In the genomic region with DNA sequence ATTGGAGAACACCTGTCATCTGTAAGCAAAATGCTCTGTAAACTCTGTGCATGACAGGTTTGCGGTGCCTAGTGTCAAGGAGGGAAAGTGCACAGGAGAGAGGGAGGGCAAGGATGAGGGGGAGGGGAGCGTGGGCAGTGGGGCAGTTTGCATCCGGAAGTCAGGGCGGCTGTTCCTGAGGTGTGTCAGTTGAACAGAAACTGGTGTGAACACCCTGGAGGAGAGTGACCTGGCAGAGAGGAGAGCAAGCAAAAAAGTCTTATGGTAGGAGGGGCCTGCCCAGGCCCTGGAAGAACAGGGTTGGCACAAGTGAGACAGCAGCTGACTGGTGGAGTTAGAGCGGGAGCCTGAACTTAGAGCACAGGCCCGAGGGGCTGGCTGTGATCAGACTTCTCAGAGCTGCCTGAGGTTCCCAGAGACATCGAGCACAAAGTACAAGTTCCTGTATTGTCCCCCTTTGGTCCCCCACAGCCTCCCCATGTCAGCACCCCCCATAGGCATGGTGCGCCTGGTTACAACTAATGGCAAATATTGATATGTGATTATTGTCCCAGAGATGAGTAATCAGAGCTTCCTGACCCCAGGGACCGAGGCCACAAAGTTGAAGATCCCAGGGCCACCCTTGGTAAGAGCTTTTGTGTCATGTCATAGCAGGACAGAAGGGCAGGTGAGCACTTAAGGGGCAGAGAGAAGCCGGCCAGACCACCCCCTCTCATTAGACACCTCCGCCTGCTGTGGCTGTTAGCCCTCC, we compare ENCODE assay signal across 17 mouse cellular contexts. TPM values are rescaled to one million over a fixed set of nuclear protein-coding genes. Genes with fewer than 3 reads are reported as not detected.
A peak's percentile ranks its signal among the peaks of the same experiment; 100 is the strongest.
DNase-seq lines count a peak whose midpoint lies in the region; ATAC-seq and TF ChIP-seq lines count a peak whose summit lies in the region.
"Had no signal": no experiment of that assay in that cellular context is flagged by ENCODE, and none has a peak within 500 bp of the region (broad histone marks: within the 10 kb centered on the region; RNA-seq: fewer than 3 reads in every experiment).

No protein-coding gene starts in this region.

- no peak overlapping the region for H3K9ac ChIP-seq in liver, postnatal 0 days (replicated peaks)
- no peak overlapping the region for H3K9ac ChIP-seq in liver, embryonic 11.5 days (ENCODE audit: low read depth, low read length)
- no peak overlapping the region for H3K9ac ChIP-seq in heart, embryonic 15.5 days
- H3K9ac ChIP-seq in stomach, embryonic 16.5 days (ENCODE audit: low read length) = no peak overlapping the region
- H3K9ac ChIP-seq: hindbrain, embryonic 12.5 days; stomach, embryonic 15.5 days had no signal

- H3K36me3 ChIP-seq in liver, postnatal 0 days (replicated peaks; ENCODE audit: insufficient read depth, low read length) = no peaks in the 10 kb centered on the region
- no peaks in the 10 kb centered on the region for H3K36me3 ChIP-seq in liver, embryonic 11.5 days (ENCODE audit: control insufficient read depth, insufficient read depth, low read length)
- H3K36me3 ChIP-seq in heart, embryonic 15.5 days = no peaks in the 10 kb centered on the region
- H3K36me3 ChIP-seq in stomach, embryonic 16.5 days (ENCODE audit: control insufficient read depth, insufficient read depth, low read length) = no peaks in the 10 kb centered on the region
- H3K36me3 ChIP-seq: hindbrain, embryonic 12.5 days; stomach, embryonic 15.5 days had no signal

- DNase-seq in liver, postnatal 0 days = no peak
- DNase-seq in liver, embryonic 11.5 days (ENCODE audit: low spot score) = no peak
- peak; percentile 75 for DNase-seq in kidney, adult 9 months
- no peak for DNase-seq in frontal cortex, postnatal 14 days (ENCODE audit: low spot score in 2 of 2)
- no peak for DNase-seq in yolk sac, embryonic 10.5 days (ENCODE audit: low spot score)
- DNase-seq in left cerebral cortex, adult 11 months (ENCODE audit: low spot score) = no peak
- DNase-seq: cerebellum, adult 18-20 months; embryo, embryonic 11 days; lung, adult 2 months; right cerebral cortex, postnatal 25 days had no signal

- WGBS in liver, postnatal 0 days (ENCODE audit: insufficient replicate concordance) = 52% methylated on average over 11 of the region's 11 CpGs
- WGBS in liver, embryonic 11.5 days = 71% methylated on average over 11 of the region's 11 CpGs
- WGBS in heart, embryonic 15.5 days = 40% methylated on average over 11 of the region's 11 CpGs
- 54% methylated on average over 11 of the region's 11 CpGs for WGBS in stomach, embryonic 16.5 days

- no peaks in the 10 kb centered on the region for H3K9me3 ChIP-seq in liver, postnatal 0 days (ENCODE audit: low read length)
- H3K9me3 ChIP-seq in liver, embryonic 11.5 days (ENCODE audit: control insufficient read depth, low read length) = no peaks in the 10 kb centered on the region
- no peaks in the 10 kb centered on the region for H3K9me3 ChIP-seq in heart, embryonic 15.5 days (replicated peaks)
- H3K9me3 ChIP-seq in stomach, embryonic 16.5 days (replicated peaks; ENCODE audit: control insufficient read depth, low read length) = no peaks in the 10 kb centered on the region
- H3K9me3 ChIP-seq: hindbrain, embryonic 12.5 days; stomach, embryonic 15.5 days had no signal

- H3K27me3 ChIP-seq in liver, postnatal 0 days (ENCODE audit: insufficient read depth, low read length) = no peaks in the 10 kb centered on the region
- no peaks in the 10 kb centered on the region for H3K27me3 ChIP-seq in liver, embryonic 11.5 days (replicated peaks; ENCODE audit: control insufficient read depth, insufficient read depth, low read length)
- H3K27me3 ChIP-seq in heart, embryonic 15.5 days = no peaks in the 10 kb centered on the region
- no peaks in the 10 kb centered on the region for H3K27me3 ChIP-seq in stomach, embryonic 16.5 days (ENCODE audit: control insufficient read depth, insufficient read depth, low read length)
- H3K27me3 ChIP-seq: hindbrain, embryonic 12.5 days; stomach, embryonic 15.5 days had no signal

- no peak overlapping the region for H3K4me3 ChIP-seq in liver, postnatal 0 days (ENCODE audit: low read depth, low read length)
- no peak overlapping the region for H3K4me3 ChIP-seq in liver, embryonic 11.5 days (ENCODE audit: low read depth, low read length)
- no peak overlapping the region for H3K4me3 ChIP-seq in heart, embryonic 15.5 days
- H3K4me3 ChIP-seq in stomach, embryonic 16.5 days (replicated peaks; ENCODE audit: low read length) = no peak overlapping the region
- H3K4me3 ChIP-seq: erythroblast, embryonic 14.5 days; hindbrain, embryonic 12.5 days; stomach, embryonic 15.5 days had no signal

- no peak overlapping the region for H3K4me2 ChIP-seq in liver, postnatal 0 days (ENCODE audit: low read depth, low read length)
- H3K4me2 ChIP-seq in liver, embryonic 11.5 days = no peak overlapping the region
- no peak overlapping the region for H3K4me2 ChIP-seq in heart, embryonic 15.5 days
- no peak overlapping the region for H3K4me2 ChIP-seq in stomach, embryonic 16.5 days (ENCODE audit: low read depth, low read length)
- H3K4me2 ChIP-seq: hindbrain, embryonic 12.5 days; stomach, embryonic 15.5 days had no signal

- TF ChIP-seq CTCF in liver, postnatal 0 days (IDR thresholded peaks at IDR 0.05; ENCODE audit: low read depth) = no peak

- ATAC-seq in liver, postnatal 0 days = peak; percentile 54
- ATAC-seq in liver, embryonic 11.5 days (replicated peaks; ENCODE audit: low FRiP score) = no peak
- ATAC-seq in heart, embryonic 15.5 days (replicated peaks; ENCODE audit: insufficient number of reproducible peaks, insufficient read depth, low FRiP score, low read depth) = peak; percentile 57; the same call in 1 of the 2 replicates
- ATAC-seq in stomach, embryonic 16.5 days (ENCODE audit: insufficient read depth, low FRiP score) = peak; percentile 34; the same call in 1 of the 2 replicates

- peaks cover 19% of the 10 kb centered on the region for H3K4me1 ChIP-seq in liver, postnatal 0 days (ENCODE audit: insufficient read depth)
- peaks cover 10% of the 10 kb centered on the region for H3K4me1 ChIP-seq in liver, embryonic 11.5 days (replicated peaks; ENCODE audit: control insufficient read depth, insufficient read depth, low read length)
- H3K4me1 ChIP-seq in heart, embryonic 15.5 days (replicated peaks) = peaks cover 52% of the 10 kb centered on the region
- H3K4me1 ChIP-seq in stomach, embryonic 16.5 days (ENCODE audit: control insufficient read depth, insufficient read depth, low read length) = no peaks in the 10 kb centered on the region

- no peak for TF ChIP-seq EP300 in liver, postnatal 0 days (IDR thresholded peaks at IDR 0.05; ENCODE audit: low read depth)

- H3K27ac ChIP-seq in liver, postnatal 0 days (ENCODE audit: low read depth) = peak overlapping the region; percentile 66; the same call in 1 of the 2 replicates
- H3K27ac ChIP-seq in liver, embryonic 11.5 days (ENCODE audit: low read depth, low read length) = no peak overlapping the region
- H3K27ac ChIP-seq in heart, embryonic 15.5 days = peak overlapping the region; percentile 76
- no peak overlapping the region for H3K27ac ChIP-seq in stomach, embryonic 16.5 days (ENCODE audit: low read length)
- H3K27ac ChIP-seq: hindbrain, embryonic 12.5 days; stomach, embryonic 15.5 days had no signal

RNA-seq across cellular contexts. Expression of gene Arhgef7, which starts 19.5 kb away (rescaled TPM):
- 7.6 and 9.2 TPM in 2 replicates for polyA plus RNA-seq in liver, postnatal 0 days (2015; fragmentation: Nextera tagmentation; extraction: Ambion mirVana)
- 30.1 and 31.1 TPM in 2 replicates for polyA plus RNA-seq in liver, embryonic 11.5 days (2014; fragmentation: Nextera tagmentation; extraction: Ambion mirVana)
- polyA plus RNA-seq in heart, embryonic 15.5 days (2015; fragmentation: Nextera tagmentation; extraction: Ambion mirVana) = 59.9 and 67.6 TPM in 2 replicates
- 32.7 and 33.4 TPM in 2 replicates for polyA plus RNA-seq in stomach, embryonic 16.5 days (2015; fragmentation: Nextera tagmentation; extraction: Ambion mirVana)

RNA-seq across cellular contexts. Expression of gene 1700016D06Rik, which starts 46.2 kb away (rescaled TPM):
- polyA plus RNA-seq in liver, postnatal 0 days (2015; fragmentation: Nextera tagmentation; extraction: Ambion mirVana) = not detected in 2 replicates
- polyA plus RNA-seq in liver, embryonic 11.5 days (2014; fragmentation: Nextera tagmentation; extraction: Ambion mirVana) = not detected in 2 replicates
- polyA plus RNA-seq in heart, embryonic 15.5 days (2015; fragmentation: Nextera tagmentation; extraction: Ambion mirVana) = not detected in 2 replicates
- polyA plus RNA-seq in stomach, embryonic 16.5 days (2015; fragmentation: Nextera tagmentation; extraction: Ambion mirVana) = not detected in 2 replicates
- polyA plus RNA-seq: erythroblast, embryonic 14.5 days; hindbrain, embryonic 12.5 days; limb, embryonic 11.5 days; lung, adult 2 months; stomach, embryonic 15.5 days; urinary bladder, adult 2 months had no signal

Comparison
In these comparisons a context has a peak if more than half of its experiments do, and no peak if none do; other contexts are left out.
1. H3K27ac ChIP-seq: peak in liver, postnatal 0 days (single experiment) and heart, embryonic 15.5 days (single experiment); none in liver, embryonic 11.5 days (single experiment) and stomach, embryonic 16.5 days (single experiment).